Mouse (Mus musculus): ENCODE measurements around the gene Spa17.

The Spa17 gene

GRCm38 (mm10) chr9:37556366-37556765 lies 57.2 kb downstream of the Spa17 start:
- no peak for DNase-seq

GRCm38 (mm10) chr9:37554838-37555748 lies 58.4 kb downstream of the Spa17 start, which contains the start of gene Siae:
TSS of gene Siae (plus strand) at chr9:37555698.
- no peak for DNase-seq

- no peak for DNase-seq
These were observed 59.2 kb downstream of the Spa17 start for GRCm38 (mm10) chr9:37554279-37554678.
